Mouse (Mus musculus) MEL (cell line): Measurements from ENCODE around the gene Trpt1.
A peak's percentile ranks its signal among the peaks of the same experiment; 100 is the strongest.

ENCODE experiments used
- CTCF ChIP-seq, 3 experiments: IDR thresholded peaks in 2 of 3; conservative IDR thresholded peaks in 1 of 3; 2 replicates each; pipeline ENCODE4 v1.5.1; 2011 to 2012; ENCODE audit warnings: low read length in 3 of 3, low read depth in 2 of 3, mild to moderate bottlenecking in 2 of 3, improper control_type of control experiment in 1 of 3, inconsistent platforms in 1 of 3, mixed read lengths in 1 of 3, moderate library complexity in 1 of 3; ENCODE audit not compliant: control insufficient read depth in 1 of 3, insufficient read depth in 1 of 3, poor library complexity in 1 of 3, severe bottlenecking in 1 of 3
- ETS1 ChIP-seq: IDR thresholded peaks from 2 replicates; pipeline ENCODE4 v1.6.1; 2012; ENCODE audit warnings: low read depth, mild to moderate bottlenecking, inconsistent platforms, low read length, improper control_type of control experiment, moderate library complexity
- MAFK ChIP-seq: IDR thresholded peaks from 2 replicates; pipeline ENCODE4 v1.6.1; 2011; ENCODE audit warnings: low read depth, mild to moderate bottlenecking, low read length, improper control_type of control experiment, borderline replicate concordance
- POLR2A ChIP-seq, 2 experiments: IDR thresholded peaks; 2 replicates each; pipeline ENCODE4 v1.6.1; 2011 to 2012; ENCODE audit warnings: low read length in 2 of 2, mild to moderate bottlenecking in 2 of 2, control low read depth in 1 of 2, improper control_type of control experiment in 1 of 2, low read depth in 1 of 2, moderate library complexity in 1 of 2; ENCODE audit not compliant: control insufficient read depth in 1 of 2, insufficient read depth in 1 of 2, poor library complexity in 1 of 2

- TF ChIP-seq CTCF (IDR thresholded peaks at IDR 0.05 in 2 of 3, conservative IDR thresholded peaks at IDR 0.05 in 1 of 3; ENCODE audit: control insufficient read depth in 1 of 3, insufficient read depth in 1 of 3, low read depth in 2 of 3, low read length in 3 of 3, poor library complexity in 1 of 3, severe bottlenecking in 1 of 3) (peak in 1 of 3 experiments; percentile 3; a peak in 1 of 6 replicates), ETS1 (no peak), MAFK (no peak), POLR2A (IDR thresholded peaks at IDR 0.05; ENCODE audit: control insufficient read depth in 1 of 2, insufficient read depth in 1 of 2, low read depth in 1 of 2, low read length in 2 of 2, poor library complexity in 1 of 2) (peak; percentile 20 to 81; a peak in 2 of 4 replicates)
Observed at GRCm38 (mm10) chr19:6992011-6992858, 3.7 kb upstream of the Trpt1 start, which contains the start of gene Dnajc4.
